Mouse (Mus musculus) hindbrain, embryonic 16.5 days (tissue): Measurements from ENCODE around the gene Galnt12. TPM values are rescaled to one million over a fixed set of nuclear protein-coding genes. Genes with fewer than 3 reads are reported as not detected.

Experiments used
- ATAC-seq: fragments of 200-750 bp; cut with Nextera tagmentation; 2 replicates; pipeline ENCODE4 v1.8.0; 2017; ENCODE audit warnings: moderate TSS enrichment, moderate library complexity
- H3K27ac ChIP-seq: fragments of 300-500 bp; sonication (generic); 2 replicates; pipeline ENCODE4 v1.5.1; 2014; ENCODE audit warnings: low read depth, mild to moderate bottlenecking, control low read depth, low read length, moderate library complexity
- H3K27me3 ChIP-seq: fragments of 300-500 bp; sonication (generic); replicated peaks from 2 replicates; pipeline ENCODE4 v1.6.1; 2014; ENCODE audit warnings: low read length; ENCODE audit not compliant: control insufficient read depth, insufficient read depth
- H3K36me3 ChIP-seq: fragments of 300-500 bp; sonication (generic); 2 replicates; pipeline ENCODE4 v1.6.1; 2014; ENCODE audit warnings: mild to moderate bottlenecking, low read length, moderate library complexity, mixed read lengths; ENCODE audit not compliant: control insufficient read depth, insufficient read depth
- H3K4me1 ChIP-seq: fragments of 300-500 bp; sonication (generic); 2 replicates; pipeline ENCODE4 v1.6.1; 2014; ENCODE audit warnings: low read depth, low read length; ENCODE audit not compliant: control insufficient read depth, insufficient read depth
- H3K4me2 ChIP-seq: fragments of 300-500 bp; sonication (generic); 2 replicates; pipeline ENCODE4 v1.6.1; 2014; ENCODE audit warnings: mild to moderate bottlenecking, low read length, control low read depth, moderate library complexity
- H3K4me3 ChIP-seq: fragments of 300-500 bp; sonication (generic); 2 replicates; pipeline ENCODE4 v1.5.1; 2014; ENCODE audit warnings: mild to moderate bottlenecking, low read length, control low read depth, moderate library complexity
- H3K9ac ChIP-seq: fragments of 300-500 bp; sonication (generic); 2 replicates; pipeline ENCODE4 v1.6.1; 2014; ENCODE audit warnings: low read depth, mild to moderate bottlenecking, control low read depth, low read length, moderate library complexity
- H3K9me3 ChIP-seq: fragments of 300-500 bp; sonication (generic); 2 replicates; pipeline ENCODE4 v1.6.1; 2014; ENCODE audit warnings: mild to moderate bottlenecking, low read length, moderate library complexity; ENCODE audit not compliant: control insufficient read depth
- WGBS: fragments of 180-500 bp; shearing (Covaris S2); extraction: QIAGEN DNeasy Blood & Tissue Kit; methylation state at CpG from one replicate; pipeline ENCODE4 v1.1.7; 2014; 5-methylcytosine and 5-hydroxymethylcytosine counted together
- polyA plus RNA-seq: library from polyadenylated mRNA; unstranded; fragments of >200 nt; fragmentation: Nextera tagmentation; extraction: Ambion mirVana; gene quantifications from 2 replicates; pipeline ENCODE4 v1.2.1, GENCODE M21; 2015

The Galnt12 gene
- polyA plus RNA-seq, 1 experiment from 2014 or later = 1.1 TPM

GRCm38 (mm10) chr4:47141444-47142154 is 49.9 kb downstream of the Galnt12 start:
- no peaks in the 10 kb centered on the region for H3K9me3 ChIP-seq
- H3K36me3 ChIP-seq = no peaks in the 10 kb centered on the region
- 55% methylated on average over 10 of the region's 10 CpGs for WGBS
- H3K27ac ChIP-seq = no peak overlapping the region
- no peaks in the 10 kb centered on the region for H3K27me3 ChIP-seq
- peaks cover 4% of the 10 kb centered on the region for H3K4me1 ChIP-seq
- 0 out of 2 replicates have a peak, but pooled peaks have one; percentile 21 for ATAC-seq
- H3K4me3 ChIP-seq = no peak overlapping the region
- H3K4me2 ChIP-seq = no peak overlapping the region
- H3K9ac ChIP-seq = no peak overlapping the region

- H3K36me3 ChIP-seq = no peaks in the 10 kb centered on the region
- no peak overlapping the region for H3K4me3 ChIP-seq
- no peak for ATAC-seq
- WGBS = 85% methylated on average over 6 of the region's 6 CpGs
- no peaks in the 10 kb centered on the region for H3K27me3 ChIP-seq
- H3K4me2 ChIP-seq = no peak overlapping the region
- no peaks in the 10 kb centered on the region for H3K9me3 ChIP-seq
- H3K27ac ChIP-seq = no peak overlapping the region
- peaks cover 4% of the 10 kb centered on the region for H3K4me1 ChIP-seq
- H3K9ac ChIP-seq = no peak overlapping the region
Measured at GRCm38 (mm10) chr4:47143849-47144248, 52.1 kb downstream of the Galnt12 start.

GRCm38 (mm10) chr4:47145341-47145740 is 53.6 kb downstream of the Galnt12 start:
- H3K4me2 ChIP-seq = no peak overlapping the region
- H3K27me3 ChIP-seq = no peaks in the 10 kb centered on the region
- H3K9ac ChIP-seq = no peak overlapping the region
- no peak for ATAC-seq
- no peak overlapping the region for H3K4me3 ChIP-seq
- H3K36me3 ChIP-seq = no peaks in the 10 kb centered on the region
- H3K9me3 ChIP-seq = no peaks in the 10 kb centered on the region
- WGBS = 84% methylated on average over 6 of the region's 6 CpGs
- H3K27ac ChIP-seq = no peak overlapping the region
- H3K4me1 ChIP-seq = peaks cover 4% of the 10 kb centered on the region

- Histone ChIP-seq H3K27me3 (no peaks in the 10 kb centered on the region), H3K4me2 (no peak overlapping the region), H3K4me3 (no peak overlapping the region), H3K4me1 (peaks cover 4% of the 10 kb centered on the region), H3K36me3 (no peaks in the 10 kb centered on the region), H3K27ac (no peak overlapping the region), H3K9me3 (no peaks in the 10 kb centered on the region), H3K9ac (no peak overlapping the region)
- ATAC-seq = no peak
- 93% methylated on average over 4 of the region's 4 CpGs for WGBS
Measured at GRCm38 (mm10) chr4:47146561-47146960, 54.9 kb downstream of the Galnt12 start.

GRCm38 (mm10) chr4:47149963-47150362 is 58.3 kb downstream of the Galnt12 start:
- ATAC-seq = no peak
- Histone ChIP-seq H3K4me2 (no peak overlapping the region), H3K27me3 (no peaks in the 10 kb centered on the region), H3K4me3 (no peak overlapping the region), H3K27ac (no peak overlapping the region), H3K4me1 (no peaks in the 10 kb centered on the region), H3K9ac (no peak overlapping the region), H3K36me3 (no peaks in the 10 kb centered on the region), H3K9me3 (no peaks in the 10 kb centered on the region)
- WGBS = 33% methylated on average over 3 of the region's 3 CpGs

GRCm38 (mm10) chr4:47150806-47151205 is 59.1 kb downstream of the Galnt12 start:
- Histone ChIP-seq H3K9ac (no peak overlapping the region), H3K4me3 (no peak overlapping the region), H3K9me3 (no peaks in the 10 kb centered on the region), H3K4me1 (no peaks in the 10 kb centered on the region), H3K27ac (no peak overlapping the region), H3K27me3 (no peaks in the 10 kb centered on the region), H3K36me3 (no peaks in the 10 kb centered on the region), H3K4me2 (no peak overlapping the region)
- WGBS = 97% methylated on average over 3 of the region's 3 CpGs
- no peak for ATAC-seq

GRCm38 (mm10) chr4:47151553-47152183 is 60.0 kb downstream of the Galnt12 start:
- Histone ChIP-seq H3K9ac (no peak overlapping the region), H3K4me1 (no peaks in the 10 kb centered on the region), H3K9me3 (no peaks in the 10 kb centered on the region), H3K36me3 (no peaks in the 10 kb centered on the region), H3K27me3 (no peaks in the 10 kb centered on the region), H3K27ac (no peak overlapping the region), H3K4me2 (no peak overlapping the region), H3K4me3 (no peak overlapping the region)
- 73% methylated on average over 8 of the region's 8 CpGs for WGBS
- no peak for ATAC-seq

- no peak for ATAC-seq
- H3K4me1 ChIP-seq = no peaks in the 10 kb centered on the region
- no peak overlapping the region for H3K4me2 ChIP-seq
Measured at GRCm38 (mm10) chr4:47161103-47161755, 69.5 kb downstream of the Galnt12 start.

More at GRCm38 (mm10) chr4:47161103-47161755, 69.5 kb downstream of the Galnt12 start:
- H3K9me3 ChIP-seq = peaks cover 6% of the 10 kb centered on the region
- H3K27ac ChIP-seq = no peak overlapping the region
- no peak overlapping the region for H3K9ac ChIP-seq
- H3K27me3 ChIP-seq = no peaks in the 10 kb centered on the region
- 4% methylated on average over 4 of the region's 4 CpGs for WGBS
- no peaks in the 10 kb centered on the region for H3K36me3 ChIP-seq
- H3K4me3 ChIP-seq = no peak overlapping the region
